Mouse (Mus musculus): ENCODE measurements around the gene Mapk10. TPM values are rescaled to one million over a fixed set of nuclear protein-coding genes. Genes with fewer than 3 reads are reported as not detected.

Gene Mapk10
- polyA plus RNA-seq, 1 experiment from 2014 or later = 2.2 TPM

GRCm38 (mm10) chr5:103105441-103106414 is 105.4 kb downstream of the Mapk10 start:
- no peak overlapping the region for H3K9ac ChIP-seq (ENCODE audit: low read length)
- no peaks in the 10 kb centered on the region for H3K9me3 ChIP-seq (ENCODE audit: control insufficient read depth, low read length)
- no peak overlapping the region for H3K4me3 ChIP-seq (ENCODE audit: low read depth, low read length)
- DNase-seq (ENCODE audit: low spot score) (no peak), ATAC-seq (ENCODE audit: low FRiP score, low TSS enrichment) (no peak)
- 80% methylated on average over 10 of the region's 10 CpGs for WGBS
- no peaks in the 10 kb centered on the region for H3K27me3 ChIP-seq (ENCODE audit: control insufficient read depth, insufficient read depth, low read length)
- no peak overlapping the region for H3K27ac ChIP-seq (replicated peaks)
- H3K4me2 ChIP-seq (replicated peaks; ENCODE audit: low read depth) = no peak overlapping the region
- no peaks in the 10 kb centered on the region for H3K4me1 ChIP-seq (replicated peaks; ENCODE audit: control insufficient read depth, insufficient read depth)
- no peaks in the 10 kb centered on the region for H3K36me3 ChIP-seq (ENCODE audit: control insufficient read depth, insufficient read depth, low read length)
- TF ChIP-seq EP300 (optimal IDR thresholded peaks at IDR 0.05) (no peak), CTCF (IDR thresholded peaks at IDR 0.05; ENCODE audit: low read depth) (no peak)

- DNase-seq (ENCODE audit: low spot score) = no peak
- TF ChIP-seq EP300 (optimal IDR thresholded peaks at IDR 0.05) = no peak
- no peak for TF ChIP-seq CTCF (IDR thresholded peaks at IDR 0.05; ENCODE audit: low read depth)
Measured at GRCm38 (mm10) chr5:103104082-103104481, 107.1 kb downstream of the Mapk10 start.

GRCm38 (mm10) chr5:103102876-103103393 is 108.2 kb downstream of the Mapk10 start:
- Histone ChIP-seq H3K27me3 (ENCODE audit: control insufficient read depth, insufficient read depth, low read length) (no peaks in the 10 kb centered on the region), H3K4me3 (ENCODE audit: low read depth, low read length) (no peak overlapping the region), H3K4me2 (replicated peaks; ENCODE audit: low read depth) (no peak overlapping the region), H3K9me3 (ENCODE audit: control insufficient read depth, low read length) (no peaks in the 10 kb centered on the region), H3K4me1 (replicated peaks; ENCODE audit: control insufficient read depth, insufficient read depth) (no peaks in the 10 kb centered on the region), H3K36me3 (ENCODE audit: control insufficient read depth, insufficient read depth, low read length) (no peaks in the 10 kb centered on the region), H3K9ac (ENCODE audit: low read length) (no peak overlapping the region), H3K27ac (replicated peaks) (no peak overlapping the region)
- WGBS = 82% methylated on average over 5 of the region's 5 CpGs
- DNase-seq (ENCODE audit: low spot score) = no peak
- TF ChIP-seq EP300 (optimal IDR thresholded peaks at IDR 0.05) (no peak), CTCF (IDR thresholded peaks at IDR 0.05; ENCODE audit: low read depth) (no peak)
- ATAC-seq (ENCODE audit: low FRiP score, low TSS enrichment) = no peak

More at GRCm38 (mm10) chr5:103104082-103104481, 107.1 kb downstream of the Mapk10 start:
- ATAC-seq (ENCODE audit: low FRiP score, low TSS enrichment) = no peak
- H3K9me3 ChIP-seq (ENCODE audit: control insufficient read depth, low read length) = no peaks in the 10 kb centered on the region
- no peak overlapping the region for H3K9ac ChIP-seq (ENCODE audit: low read length)
- 70% methylated on average over 5 of the region's 5 CpGs for WGBS
- H3K4me2 ChIP-seq (replicated peaks; ENCODE audit: low read depth) = no peak overlapping the region
- H3K27ac ChIP-seq (replicated peaks) = no peak overlapping the region
- no peaks in the 10 kb centered on the region for H3K36me3 ChIP-seq (ENCODE audit: control insufficient read depth, insufficient read depth, low read length)
- no peaks in the 10 kb centered on the region for H3K27me3 ChIP-seq (ENCODE audit: control insufficient read depth, insufficient read depth, low read length)
- no peaks in the 10 kb centered on the region for H3K4me1 ChIP-seq (replicated peaks; ENCODE audit: control insufficient read depth, insufficient read depth)
- no peak overlapping the region for H3K4me3 ChIP-seq (ENCODE audit: low read depth, low read length)

GRCm38 (mm10) chr5:103102176-103102575 is 109.0 kb downstream of the Mapk10 start:
- Histone ChIP-seq H3K9ac (ENCODE audit: low read length) (no peak overlapping the region), H3K27me3 (ENCODE audit: control insufficient read depth, insufficient read depth, low read length) (no peaks in the 10 kb centered on the region), H3K4me2 (replicated peaks; ENCODE audit: low read depth) (no peak overlapping the region), H3K27ac (replicated peaks) (no peak overlapping the region), H3K9me3 (ENCODE audit: control insufficient read depth, low read length) (no peaks in the 10 kb centered on the region), H3K4me3 (ENCODE audit: low read depth, low read length) (no peak overlapping the region), H3K4me1 (replicated peaks; ENCODE audit: control insufficient read depth, insufficient read depth) (no peaks in the 10 kb centered on the region), H3K36me3 (ENCODE audit: control insufficient read depth, insufficient read depth, low read length) (no peaks in the 10 kb centered on the region)
- ATAC-seq (ENCODE audit: low FRiP score, low TSS enrichment) (no peak), DNase-seq (ENCODE audit: low spot score) (no peak)
- TF ChIP-seq EP300 (optimal IDR thresholded peaks at IDR 0.05) (no peak), CTCF (IDR thresholded peaks at IDR 0.05; ENCODE audit: low read depth) (no peak)
- whole genome bisulfite sequencing = 84% methylated on average over 1 of the region's 1 CpGs

GRCm38 (mm10) chr5:103094166-103094565 is 117.0 kb downstream of the Mapk10 start:
- H3K9ac ChIP-seq (ENCODE audit: low read length) = no peak overlapping the region
- H3K27me3 ChIP-seq (ENCODE audit: control insufficient read depth, insufficient read depth, low read length) = no peaks in the 10 kb centered on the region
- H3K4me2 ChIP-seq (replicated peaks; ENCODE audit: low read depth) = no peak overlapping the region
- no peak for DNase-seq (ENCODE audit: low spot score)
- 94% methylated on average over 2 of the region's 2 CpGs for WGBS
- H3K27ac ChIP-seq (replicated peaks) = no peak overlapping the region
- H3K4me3 ChIP-seq (ENCODE audit: low read depth, low read length) = no peak overlapping the region
- no peak for ATAC-seq (ENCODE audit: low FRiP score, low TSS enrichment)
- no peaks in the 10 kb centered on the region for H3K4me1 ChIP-seq (replicated peaks; ENCODE audit: control insufficient read depth, insufficient read depth)
- no peaks in the 10 kb centered on the region for H3K9me3 ChIP-seq (ENCODE audit: control insufficient read depth, low read length)
- H3K36me3 ChIP-seq (ENCODE audit: control insufficient read depth, insufficient read depth, low read length) = no peaks in the 10 kb centered on the region
- TF ChIP-seq EP300 (optimal IDR thresholded peaks at IDR 0.05) (no peak), CTCF (IDR thresholded peaks at IDR 0.05; ENCODE audit: low read depth) (no peak)

- Histone ChIP-seq H3K9me3 (ENCODE audit: control insufficient read depth, low read length) (no peaks in the 10 kb centered on the region), H3K27ac (replicated peaks) (no peak overlapping the region), H3K9ac (ENCODE audit: low read length) (no peak overlapping the region), H3K27me3 (ENCODE audit: control insufficient read depth, insufficient read depth, low read length) (no peaks in the 10 kb centered on the region), H3K36me3 (ENCODE audit: control insufficient read depth, insufficient read depth, low read length) (no peaks in the 10 kb centered on the region), H3K4me2 (replicated peaks; ENCODE audit: low read depth) (no peak overlapping the region), H3K4me3 (ENCODE audit: low read depth, low read length) (no peak overlapping the region), H3K4me1 (replicated peaks; ENCODE audit: control insufficient read depth, insufficient read depth) (no peaks in the 10 kb centered on the region)
- no peak for TF ChIP-seq EP300 (optimal IDR thresholded peaks at IDR 0.05)
- TF ChIP-seq CTCF (IDR thresholded peaks at IDR 0.05; ENCODE audit: low read depth) = no peak
- 80% methylated on average over 2 of the region's 2 CpGs for WGBS
- no peak for DNase-seq (ENCODE audit: low spot score)
- no peak for ATAC-seq (ENCODE audit: low FRiP score, low TSS enrichment)
Measured at GRCm38 (mm10) chr5:103085844-103086243, 125.3 kb downstream of the Mapk10 start.

Data from stomach, postnatal 0 days (tissue).